Mouse (Mus musculus): ENCODE results near the gene Arhgap17. TPM values are rescaled to one million over a fixed set of nuclear protein-coding genes. Genes with fewer than 3 reads are reported as not detected.

The Arhgap17 gene
- polyA plus RNA-seq, 1 experiment from 2014 or later, result 21.8 TPM

- Histone ChIP-seq H3K27ac (ENCODE audit: low read length) (no peak overlapping the region), H3K9ac (ENCODE audit: low read depth, low read length) (no peak overlapping the region), H3K27me3 (replicated peaks; ENCODE audit: control insufficient read depth, insufficient read depth, low read length) (no peaks in the 10 kb centered on the region), H3K9me3 (ENCODE audit: control insufficient read depth, low read length) (no peaks in the 10 kb centered on the region), H3K36me3 (ENCODE audit: control insufficient read depth, insufficient read depth, low read length) (no peaks in the 10 kb centered on the region; the same call in 1 of the 2 replicates), H3K4me1 (ENCODE audit: control insufficient read depth, insufficient read depth, low read length) (no peaks in the 10 kb centered on the region; the same call in 1 of the 2 replicates), H3K4me2 (ENCODE audit: low read depth, low read length) (no peak overlapping the region), H3K4me3 (ENCODE audit: low read length) (no peak overlapping the region)
- ATAC-seq, result no peak
- WGBS, result 81% methylated on average over 4 of the region's 4 CpGs
These were observed 41.8 kb downstream of the Arhgap17 start for GRCm38 (mm10) chr7:123327909-123328308.

GRCm38 (mm10) chr7:123326901-123327300, 42.8 kb downstream of the Arhgap17 start:
- no peak overlapping the region for H3K4me2 ChIP-seq (ENCODE audit: low read depth, low read length)
- 77% methylated on average over 4 of the region's 4 CpGs for WGBS
- H3K4me3 ChIP-seq (ENCODE audit: low read length), result no peak overlapping the region
- no peaks in the 10 kb centered on the region; the same call in 1 of the 2 replicates for H3K4me1 ChIP-seq (ENCODE audit: control insufficient read depth, insufficient read depth, low read length)
- no peaks in the 10 kb centered on the region for H3K9me3 ChIP-seq (ENCODE audit: control insufficient read depth, low read length)
- no peak overlapping the region for H3K9ac ChIP-seq (ENCODE audit: low read depth, low read length)
- no peaks in the 10 kb centered on the region; the same call in 1 of the 2 replicates for H3K36me3 ChIP-seq (ENCODE audit: control insufficient read depth, insufficient read depth, low read length)
- no peaks in the 10 kb centered on the region for H3K27me3 ChIP-seq (replicated peaks; ENCODE audit: control insufficient read depth, insufficient read depth, low read length)
- no peak overlapping the region for H3K27ac ChIP-seq (ENCODE audit: low read length)
- ATAC-seq, result no peak

GRCm38 (mm10) chr7:123326062-123326461, 43.7 kb downstream of the Arhgap17 start:
- Histone ChIP-seq H3K4me3 (ENCODE audit: low read length) (no peak overlapping the region), H3K27me3 (replicated peaks; ENCODE audit: control insufficient read depth, insufficient read depth, low read length) (no peaks in the 10 kb centered on the region), H3K36me3 (ENCODE audit: control insufficient read depth, insufficient read depth, low read length) (no peaks in the 10 kb centered on the region; the same call in 1 of the 2 replicates), H3K27ac (ENCODE audit: low read length) (no peak overlapping the region), H3K9ac (ENCODE audit: low read depth, low read length) (no peak overlapping the region), H3K4me2 (ENCODE audit: low read depth, low read length) (no peak overlapping the region), H3K4me1 (ENCODE audit: control insufficient read depth, insufficient read depth, low read length) (no peaks in the 10 kb centered on the region; the same call in 1 of the 2 replicates), H3K9me3 (ENCODE audit: control insufficient read depth, low read length) (no peaks in the 10 kb centered on the region)
- WGBS, result 96% methylated on average over 5 of the region's 5 CpGs
- no peak for ATAC-seq

- H3K4me3 ChIP-seq (ENCODE audit: low read length), result no peak overlapping the region
- peaks cover 6% of the 10 kb centered on the region for H3K36me3 ChIP-seq (ENCODE audit: control insufficient read depth, insufficient read depth, low read length)
- H3K9ac ChIP-seq (ENCODE audit: low read depth, low read length), result no peak overlapping the region
- H3K4me1 ChIP-seq (ENCODE audit: control insufficient read depth, insufficient read depth, low read length), result no peaks in the 10 kb centered on the region
- no peaks in the 10 kb centered on the region for H3K9me3 ChIP-seq (ENCODE audit: control insufficient read depth, low read length)
- WGBS, result 88% methylated on average over 1 of the region's 1 CpGs
- H3K27ac ChIP-seq (ENCODE audit: low read length), result no peak overlapping the region
- ATAC-seq, result no peak
- no peak overlapping the region for H3K4me2 ChIP-seq (ENCODE audit: low read depth, low read length)
- no peaks in the 10 kb centered on the region for H3K27me3 ChIP-seq (replicated peaks; ENCODE audit: control insufficient read depth, insufficient read depth, low read length)
These were observed 45.6 kb downstream of the Arhgap17 start for GRCm38 (mm10) chr7:123324105-123324504.

- ATAC-seq, result no peak
- WGBS, result 85% methylated on average over 2 of the region's 2 CpGs
- Histone ChIP-seq H3K9me3 (ENCODE audit: control insufficient read depth, low read length) (no peaks in the 10 kb centered on the region), H3K9ac (ENCODE audit: low read depth, low read length) (no peak overlapping the region), H3K4me2 (ENCODE audit: low read depth, low read length) (no peak overlapping the region), H3K27me3 (replicated peaks; ENCODE audit: control insufficient read depth, insufficient read depth, low read length) (no peaks in the 10 kb centered on the region), H3K4me1 (ENCODE audit: control insufficient read depth, insufficient read depth, low read length) (no peaks in the 10 kb centered on the region), H3K36me3 (ENCODE audit: control insufficient read depth, insufficient read depth, low read length) (peaks cover 6% of the 10 kb centered on the region), H3K4me3 (ENCODE audit: low read length) (no peak overlapping the region), H3K27ac (ENCODE audit: low read length) (no peak overlapping the region)
These were observed 46.3 kb downstream of the Arhgap17 start for GRCm38 (mm10) chr7:123323388-123323787.

- Histone ChIP-seq H3K9me3 (ENCODE audit: control insufficient read depth, low read length) (no peaks in the 10 kb centered on the region), H3K27me3 (replicated peaks; ENCODE audit: control insufficient read depth, insufficient read depth, low read length) (no peaks in the 10 kb centered on the region), H3K9ac (ENCODE audit: low read depth, low read length) (no peak overlapping the region), H3K27ac (ENCODE audit: low read length) (no peak overlapping the region), H3K4me1 (ENCODE audit: control insufficient read depth, insufficient read depth, low read length) (no peaks in the 10 kb centered on the region), H3K4me2 (ENCODE audit: low read depth, low read length) (no peak overlapping the region), H3K36me3 (ENCODE audit: control insufficient read depth, insufficient read depth, low read length) (peaks cover 6% of the 10 kb centered on the region), H3K4me3 (ENCODE audit: low read length) (no peak overlapping the region)
- peak; percentile 76 for ATAC-seq
- 77% methylated on average over 13 of the region's 13 CpGs for WGBS
These were observed 47.1 kb downstream of the Arhgap17 start for GRCm38 (mm10) chr7:123322452-123323121.

- H3K36me3 ChIP-seq (ENCODE audit: control insufficient read depth, insufficient read depth, low read length), result peaks cover 14% of the 10 kb centered on the region
- H3K4me1 ChIP-seq (ENCODE audit: control insufficient read depth, insufficient read depth, low read length), result no peaks in the 10 kb centered on the region
- H3K27me3 ChIP-seq (replicated peaks; ENCODE audit: control insufficient read depth, insufficient read depth, low read length), result no peaks in the 10 kb centered on the region
- ATAC-seq, result no peak
- no peaks in the 10 kb centered on the region for H3K9me3 ChIP-seq (ENCODE audit: control insufficient read depth, low read length)
- no peak overlapping the region for H3K27ac ChIP-seq (ENCODE audit: low read length)
- H3K9ac ChIP-seq (ENCODE audit: low read depth, low read length), result no peak overlapping the region
- no peak overlapping the region for H3K4me2 ChIP-seq (ENCODE audit: low read depth, low read length)
- no peak overlapping the region for H3K4me3 ChIP-seq (ENCODE audit: low read length)
- 81% methylated on average over 3 of the region's 3 CpGs for WGBS
These were observed 57.0 kb downstream of the Arhgap17 start for GRCm38 (mm10) chr7:123312738-123313137.

GRCm38 (mm10) chr7:123311836-123312235, 57.9 kb downstream of the Arhgap17 start:
- Histone ChIP-seq H3K4me3 (ENCODE audit: low read length) (no peak overlapping the region), H3K27me3 (replicated peaks; ENCODE audit: control insufficient read depth, insufficient read depth, low read length) (no peaks in the 10 kb centered on the region), H3K4me2 (ENCODE audit: low read depth, low read length) (no peak overlapping the region), H3K4me1 (ENCODE audit: control insufficient read depth, insufficient read depth, low read length) (no peaks in the 10 kb centered on the region), H3K36me3 (ENCODE audit: control insufficient read depth, insufficient read depth, low read length) (peaks cover 22% of the 10 kb centered on the region), H3K9ac (ENCODE audit: low read depth, low read length) (no peak overlapping the region), H3K27ac (ENCODE audit: low read length) (no peak overlapping the region), H3K9me3 (ENCODE audit: control insufficient read depth, low read length) (no peaks in the 10 kb centered on the region)
- 68% methylated on average over 5 of the region's 5 CpGs for WGBS
- no peak for ATAC-seq

GRCm38 (mm10) chr7:123307887-123308558, 61.7 kb downstream of the Arhgap17 start:
- H3K9me3 ChIP-seq (ENCODE audit: control insufficient read depth, low read length), result no peaks in the 10 kb centered on the region
- H3K4me1 ChIP-seq (ENCODE audit: control insufficient read depth, insufficient read depth, low read length), result no peaks in the 10 kb centered on the region
- no peak overlapping the region for H3K9ac ChIP-seq (ENCODE audit: low read depth, low read length)
- H3K4me2 ChIP-seq (ENCODE audit: low read depth, low read length), result no peak overlapping the region
- 82% methylated on average over 4 of the region's 4 CpGs for WGBS
- ATAC-seq, result peak; percentile 85
- H3K27me3 ChIP-seq (replicated peaks; ENCODE audit: control insufficient read depth, insufficient read depth, low read length), result no peaks in the 10 kb centered on the region
- peak overlapping the region; percentile 37; the same call in 1 of the 2 replicates for H3K27ac ChIP-seq (ENCODE audit: low read length)
- no peak overlapping the region for H3K4me3 ChIP-seq (ENCODE audit: low read length)
- H3K36me3 ChIP-seq (ENCODE audit: control insufficient read depth, insufficient read depth, low read length), result peaks cover 27% of the 10 kb centered on the region
